Mouse (Mus musculus) kidney, postnatal 0 days (tissue): ENCODE data around the gene Asap2. TPM values are rescaled to one million over a fixed set of nuclear protein-coding genes. Genes with fewer than 3 reads are reported as not detected.

Experiments
- ATAC-seq: fragments of 200-750 bp; cut with Nextera tagmentation; replicated peaks from 2 replicates; pipeline ENCODE4 v1.8.0; 2017; ENCODE audit warnings: low read depth, moderate number of reproducible peaks, moderate TSS enrichment, moderate library complexity; ENCODE audit not compliant: low FRiP score
- DNase-seq: peaks from one replicate; pipeline ENCODE4 v3.0.0-alpha.2; 2016; ENCODE audit warnings: low spot score
- H3K27ac ChIP-seq: fragments of 300-500 bp; sonication (generic); 2 replicates; pipeline ENCODE4 v1.5.1; 2014; ENCODE audit warnings: mild to moderate bottlenecking
- H3K27me3 ChIP-seq: fragments of 300-500 bp; sonication (generic); 2 replicates; pipeline ENCODE4 v1.6.1; 2014; ENCODE audit warnings: low read length, mixed read lengths; ENCODE audit not compliant: insufficient read depth
- H3K36me3 ChIP-seq: fragments of 300-500 bp; sonication (generic); 2 replicates; pipeline ENCODE4 v1.6.1; 2014; ENCODE audit warnings: low read length, mixed read lengths; ENCODE audit not compliant: insufficient read depth
- H3K4me1 ChIP-seq: fragments of 300-500 bp; sonication (generic); replicated peaks from 2 replicates; pipeline ENCODE4 v1.6.1; 2014; ENCODE audit warnings: antibody characterized with exemption, low read length, mixed read lengths; ENCODE audit not compliant: insufficient read depth
- H3K4me2 ChIP-seq: fragments of 300-500 bp; sonication (generic); 2 replicates; pipeline ENCODE4 v1.6.1; 2014; ENCODE audit warnings: mild to moderate bottlenecking, low read length, moderate library complexity, mixed read lengths
- H3K4me3 ChIP-seq: fragments of 300-500 bp; sonication (generic); replicated peaks from 2 replicates; pipeline ENCODE4 v1.5.1; 2014; ENCODE audit warnings: low read depth, low read length
- H3K9ac ChIP-seq: fragments of 300-500 bp; sonication (generic); 2 replicates; pipeline ENCODE4 v1.6.1; 2014; ENCODE audit warnings: low read depth, low read length
- H3K9me3 ChIP-seq: fragments of 300-500 bp; sonication (generic); replicated peaks from 2 replicates; pipeline ENCODE4 v1.6.1; 2016; ENCODE audit warnings: low read length, inconsistent platforms, mixed read lengths
- CTCF ChIP-seq: IDR thresholded peaks from 2 replicates; pipeline ENCODE4 v1.5.1; 2016; ENCODE audit warnings: antibody characterized with exemption, low read depth, mild to moderate bottlenecking, moderate library complexity
- WGBS: fragments of 180-500 bp; shearing (Covaris S2); extraction: QIAGEN DNeasy Blood & Tissue Kit; methylation state at CpG from one replicate; pipeline ENCODE4 v1.1.7; 2014; 5-methylcytosine and 5-hydroxymethylcytosine counted together
- polyA plus RNA-seq: library from polyadenylated mRNA; unstranded; fragments of >200 nt; fragmentation: Nextera tagmentation; extraction: Ambion mirVana; gene quantifications from 2 replicates; pipeline ENCODE4 v1.2.1, GENCODE M21; 2015

The Asap2 gene
- polyA plus RNA-seq, 1 experiment from 2014 or later, result 8.0 TPM

DNA sequence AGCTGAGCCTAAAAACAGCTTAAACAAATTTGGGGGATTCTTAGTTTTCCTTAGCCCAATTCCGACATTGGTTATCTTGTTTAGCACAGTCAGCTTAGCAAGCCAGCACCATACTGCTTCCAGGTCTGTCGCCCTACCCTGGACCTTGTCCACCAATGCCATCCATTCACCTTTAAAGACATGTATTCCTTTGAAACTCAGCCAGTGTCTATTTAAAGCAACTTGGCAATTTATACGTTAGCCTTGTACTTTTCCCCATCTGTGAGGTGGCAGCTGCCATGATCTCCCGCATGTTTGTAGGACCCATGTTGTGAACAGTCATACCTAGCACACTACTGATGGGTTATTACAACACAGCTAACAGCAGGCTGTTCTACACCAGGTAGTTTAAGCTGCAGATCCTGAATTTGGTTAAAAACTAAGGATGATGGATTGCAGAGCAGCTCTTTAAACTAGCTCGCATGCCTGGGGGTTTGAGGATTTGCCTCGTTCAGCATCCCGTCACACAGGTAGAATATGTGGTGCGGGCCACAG is 277.9 kb downstream of the Asap2 start:
- DNase-seq (no peak), ATAC-seq (no peak)
- Histone ChIP-seq H3K27me3 (no peaks in the 10 kb centered on the region), H3K36me3 (peaks cover 40% of the 10 kb centered on the region), H3K4me3 (no peak overlapping the region), H3K27ac (no peak overlapping the region), H3K9ac (no peak overlapping the region), H3K4me2 (no peak overlapping the region), H3K9me3 (no peaks in the 10 kb centered on the region), H3K4me1 (no peaks in the 10 kb centered on the region)
- WGBS, result 92% methylated on average over 8 of the region's 8 CpGs
- no peak for TF ChIP-seq CTCF

DNA sequence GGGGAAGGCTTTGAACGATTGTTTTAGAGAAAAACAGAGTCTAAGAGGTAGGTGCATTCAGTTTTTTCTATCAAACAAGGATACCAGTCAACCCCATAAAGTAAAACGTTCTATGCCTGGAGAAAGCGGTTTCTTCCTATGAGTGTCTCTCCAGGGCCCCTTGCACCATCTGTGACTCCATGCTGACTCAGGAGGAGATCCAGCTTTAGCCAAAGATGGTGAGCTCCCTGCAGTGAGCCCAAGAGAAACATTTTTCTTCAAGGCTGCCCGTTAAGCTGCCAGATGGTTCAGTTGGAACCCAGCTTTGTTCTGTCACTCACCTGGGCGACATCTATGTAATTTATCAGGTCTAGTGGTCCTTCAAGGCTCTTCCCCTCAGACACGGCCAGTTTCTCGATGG is 284.2 kb downstream of the Asap2 start:
- 79% methylated on average over 7 of the region's 7 CpGs for WGBS

DNA sequence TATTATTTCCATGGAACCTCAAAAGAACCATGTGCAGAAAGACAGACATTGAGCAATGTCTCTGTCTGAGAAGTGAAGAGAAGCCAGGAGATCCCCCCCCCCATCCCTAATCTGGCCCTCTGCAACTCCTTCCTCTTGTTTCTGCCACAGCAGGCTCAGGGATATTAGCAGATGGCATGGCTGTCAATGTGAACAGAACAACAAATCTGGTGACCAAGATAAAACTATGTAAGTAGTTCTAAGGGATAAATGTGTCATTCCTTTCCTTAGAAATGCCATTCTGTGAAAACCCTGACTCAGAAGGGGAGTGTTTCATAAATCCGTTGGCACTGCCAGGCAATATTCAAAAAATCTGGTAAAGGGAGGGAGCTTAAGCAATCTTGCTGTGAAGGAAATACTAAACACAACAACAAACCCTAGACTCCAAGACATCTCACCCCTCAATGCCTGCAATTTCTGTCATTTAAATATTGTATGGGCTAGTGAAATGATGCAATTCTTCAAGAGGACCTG is 287.1 kb downstream of the Asap2 start:
- no peaks in the 10 kb centered on the region for H3K27me3 ChIP-seq
- 76% methylated on average over 1 of the region's 1 CpGs for WGBS

More for the DNA sequence above, 284.2 kb downstream of the Asap2 start:
- Histone ChIP-seq H3K36me3 (peaks cover 29% of the 10 kb centered on the region), H3K4me3 (no peak overlapping the region), H3K4me1 (no peaks in the 10 kb centered on the region), H3K9me3 (no peaks in the 10 kb centered on the region), H3K27me3 (no peaks in the 10 kb centered on the region), H3K9ac (no peak overlapping the region), H3K4me2 (no peak overlapping the region), H3K27ac (no peak overlapping the region)
- TF ChIP-seq CTCF, result no peak
- no peak for DNase-seq
- no peak for ATAC-seq

DNA sequence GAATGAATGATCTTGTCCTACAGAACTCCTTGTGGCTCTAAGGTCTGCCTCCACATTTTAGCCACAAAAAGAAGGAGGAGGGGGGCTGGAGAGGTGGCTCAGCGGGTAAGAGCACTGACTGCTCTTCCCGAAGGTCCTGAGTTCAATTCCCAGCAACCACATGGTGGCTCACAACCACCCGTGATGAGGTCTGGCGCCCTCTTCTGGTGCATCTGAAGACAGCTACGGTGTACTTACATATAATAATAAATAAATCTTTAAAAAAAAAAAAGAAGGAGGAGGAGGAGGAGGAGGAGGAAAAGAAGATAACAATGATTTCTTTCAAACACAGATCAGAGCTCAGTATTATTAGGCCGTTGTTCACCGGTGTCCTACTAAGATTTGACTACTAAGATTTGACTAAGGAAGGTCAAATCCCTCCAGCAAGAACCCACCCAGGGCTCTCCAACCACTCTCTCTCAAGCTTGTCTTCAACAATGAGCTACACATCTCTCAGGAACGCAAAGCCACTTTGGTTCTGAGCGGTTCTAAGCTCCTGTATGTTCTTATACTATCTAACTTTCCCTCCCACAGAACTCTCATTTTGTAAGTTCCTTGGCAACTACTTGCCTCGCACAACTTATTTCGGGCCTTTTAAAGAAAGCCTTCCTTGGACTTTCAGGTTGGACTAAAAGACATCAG is 294.6 kb downstream of the Asap2 start, which contains the start of gene Cpsf3:
TSS of gene Cpsf3 (plus strand) at position 631 of the 681 bp plus-strand sequence.
- H3K36me3 ChIP-seq, result no peaks in the 10 kb centered on the region
- H3K4me2 ChIP-seq, result peak within 1 kb of the TSS; percentile 73
- H3K9me3 ChIP-seq, result no peaks in the 10 kb centered on the region
- DNase-seq, result no peak
- no peak for ATAC-seq
- H3K4me3 ChIP-seq, result peak within 1 kb of the TSS; percentile 75
- peak within 1 kb of the TSS; percentile 90 for H3K9ac ChIP-seq
- peak within 1 kb of the TSS; percentile 90 for H3K27ac ChIP-seq
- peak; percentile 47 for TF ChIP-seq CTCF
- H3K4me1 ChIP-seq, result peaks cover 11% of the 10 kb centered on the region
- WGBS, result 52% methylated on average over 11 of the region's 11 CpGs
- no peaks in the 10 kb centered on the region for H3K27me3 ChIP-seq

More for the DNA sequence above, 287.1 kb downstream of the Asap2 start:
- TF ChIP-seq CTCF, result no peak
- H3K4me2 ChIP-seq, result no peak overlapping the region
- no peak for DNase-seq
- ATAC-seq, result no peak
- H3K4me3 ChIP-seq, result no peak overlapping the region
- no peaks in the 10 kb centered on the region for H3K9me3 ChIP-seq
- H3K36me3 ChIP-seq, result peaks cover 5% of the 10 kb centered on the region; the same call in 1 of the 2 replicates
- no peak overlapping the region for H3K27ac ChIP-seq
- H3K4me1 ChIP-seq, result no peaks in the 10 kb centered on the region
- H3K9ac ChIP-seq, result no peak overlapping the region

DNA sequence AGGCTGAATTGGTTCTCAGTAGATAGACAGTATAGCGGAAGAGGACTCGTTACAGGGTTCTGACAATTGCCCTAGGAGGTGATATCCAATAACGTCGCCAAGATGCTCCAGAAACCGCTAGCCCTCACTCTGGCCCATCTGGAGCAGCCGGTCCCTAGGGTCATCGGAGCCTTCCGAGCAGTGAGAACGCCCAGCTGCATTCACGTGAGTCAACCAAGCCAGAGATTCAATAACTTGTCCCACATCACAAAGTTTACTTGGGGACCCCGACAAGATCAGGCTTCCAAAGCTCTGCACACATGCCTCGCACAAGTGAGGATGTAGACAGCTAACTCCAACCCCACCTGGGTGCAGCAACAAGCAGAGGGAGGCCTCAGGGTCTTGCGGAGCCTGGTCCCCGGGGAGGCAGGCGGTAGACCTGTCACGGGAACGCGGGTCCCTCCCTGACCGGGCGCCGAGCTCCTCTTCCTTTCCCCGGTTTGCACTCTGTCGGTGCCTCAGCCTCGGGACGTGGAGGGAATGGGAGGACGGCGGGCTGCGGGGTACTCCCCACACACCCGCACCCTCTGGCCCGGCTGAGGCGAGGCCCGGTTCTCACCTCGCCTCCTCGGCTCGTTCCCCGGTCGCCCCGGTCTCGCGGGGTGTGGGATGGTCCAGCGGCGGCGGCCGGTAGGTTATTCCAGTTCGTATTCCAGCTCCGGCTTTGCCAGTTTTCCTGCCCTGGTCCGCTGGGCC is 295.4 kb downstream of the Asap2 start:
- Histone ChIP-seq H3K9me3 (no peaks in the 10 kb centered on the region), H3K4me2 (peak overlapping the region; percentile 73), H3K4me1 (peaks cover 11% of the 10 kb centered on the region), H3K9ac (peak overlapping the region; percentile 90), H3K27me3 (no peaks in the 10 kb centered on the region), H3K27ac (peak overlapping the region; percentile 78), H3K36me3 (no peaks in the 10 kb centered on the region), H3K4me3 (peak overlapping the region; percentile 75)
- no peak for TF ChIP-seq CTCF
- DNase-seq (peak; percentile 77), ATAC-seq (peak; percentile 85; the same call in 1 of the 2 replicates)
- WGBS, result under 1% methylated on average over 47 of the region's 47 CpGs

DNA sequence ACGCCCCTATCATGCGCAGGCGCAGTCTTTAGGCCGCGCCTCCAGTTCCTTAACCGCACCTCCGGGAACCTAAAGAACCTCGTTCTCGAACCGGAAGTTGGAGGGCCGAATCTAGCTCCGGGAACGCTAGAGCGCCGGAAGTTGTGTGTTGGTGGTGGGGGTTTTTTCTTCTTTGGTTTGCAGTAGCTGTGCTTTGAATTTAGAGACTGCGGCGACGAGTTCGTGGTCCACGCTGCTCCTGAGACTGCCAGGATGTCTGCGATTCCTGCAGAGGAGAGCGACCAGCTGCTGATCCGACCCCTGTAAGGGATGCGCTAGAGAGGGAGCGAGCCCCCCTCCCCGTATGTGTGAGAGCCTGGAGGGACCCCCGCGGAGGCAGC is 296.0 kb downstream of the Asap2 start, which contains the start of gene Itgb1bp1:
TSS of gene Itgb1bp1 (minus strand) at position 42 of the 380 bp plus-strand sequence.
- Histone ChIP-seq H3K27ac (peak within 1 kb of the TSS; percentile 90), H3K4me1 (peaks cover 11% of the 10 kb centered on the region), H3K9ac (peak within 1 kb of the TSS; percentile 90), H3K4me3 (peak within 1 kb of the TSS; percentile 75), H3K36me3 (peaks cover under 1% of the 10 kb centered on the region; the same call in 1 of the 2 replicates), H3K4me2 (peak within 1 kb of the TSS; percentile 73), H3K9me3 (no peaks in the 10 kb centered on the region), H3K27me3 (no peaks in the 10 kb centered on the region)
- ATAC-seq (peak; percentile 96), DNase-seq (peak; percentile 99)
- TF ChIP-seq CTCF, result no peak
- WGBS, result under 1% methylated on average over 28 of the region's 28 CpGs
